Mouse (Mus musculus): ENCODE results near the gene Erp29.

- no peak for TF ChIP-seq CTCF (IDR thresholded peaks at IDR 0.05; ENCODE audit: control insufficient read depth, insufficient read depth, insufficient read length)
- TF ChIP-seq MAX (IDR thresholded peaks at IDR 0.05) = no peak
Measured at GRCm38 (mm10) chr5:121500719-121501118, 48.4 kb upstream of the Erp29 start.
